Mouse (Mus musculus) stomach, embryonic 16.5 days (tissue): ENCODE data around the gene Dusp16. TPM values are rescaled to one million over a fixed set of nuclear protein-coding genes. Genes with fewer than 3 reads are reported as not detected.

Experiments used
- ATAC-seq: fragments of 200-750 bp; cut with Nextera tagmentation; 2 replicates; pipeline ENCODE4 v1.8.0; 2017; ENCODE audit warnings: moderate number of reproducible peaks, moderate TSS enrichment; ENCODE audit not compliant: insufficient read depth, low FRiP score
- H3K27ac ChIP-seq: fragments of 300-500 bp; sonication (generic); 2 replicates; pipeline ENCODE4 v1.5.1; 2014; ENCODE audit warnings: low read length
- H3K27me3 ChIP-seq: fragments of 300-500 bp; sonication (generic); 2 replicates; pipeline ENCODE4 v1.6.1; 2014; ENCODE audit warnings: low read length, control low read depth, mixed read lengths; ENCODE audit not compliant: control insufficient read depth, insufficient read depth
- H3K36me3 ChIP-seq: fragments of 300-500 bp; sonication (generic); 2 replicates; pipeline ENCODE4 v1.6.1; 2014; ENCODE audit warnings: low read length; ENCODE audit not compliant: control insufficient read depth, insufficient read depth
- H3K4me1 ChIP-seq: fragments of 300-500 bp; sonication (generic); 2 replicates; pipeline ENCODE4 v1.6.1; 2014; ENCODE audit warnings: low read length, control low read depth, mixed read lengths; ENCODE audit not compliant: control insufficient read depth, insufficient read depth
- H3K4me2 ChIP-seq: fragments of 300-500 bp; sonication (generic); 2 replicates; pipeline ENCODE4 v1.6.1; 2014; ENCODE audit warnings: low read depth, low read length, mixed read lengths
- H3K4me3 ChIP-seq: fragments of 300-500 bp; sonication (generic); replicated peaks from 2 replicates; pipeline ENCODE4 v1.5.1; 2014; ENCODE audit warnings: mild to moderate bottlenecking, low read length
- H3K9ac ChIP-seq: fragments of 300-500 bp; sonication (generic); 2 replicates; pipeline ENCODE4 v1.6.1; 2014; ENCODE audit warnings: low read length
- H3K9me3 ChIP-seq: fragments of 300-500 bp; sonication (generic); replicated peaks from 2 replicates; pipeline ENCODE4 v1.6.1; 2016; ENCODE audit warnings: low read length, control low read depth; ENCODE audit not compliant: control insufficient read depth
- WGBS: fragments of 180-500 bp; shearing (Covaris S2); extraction: QIAGEN DNeasy Blood & Tissue Kit; methylation state at CpG from one replicate; pipeline ENCODE4 v1.1.7; 2014; 5-methylcytosine and 5-hydroxymethylcytosine counted together
- polyA plus RNA-seq: library from polyadenylated mRNA; unstranded; fragments of >200 nt; fragmentation: Nextera tagmentation; extraction: Ambion mirVana; gene quantifications from 2 replicates; pipeline ENCODE4 v1.2.1, GENCODE M21; 2015

Gene Dusp16
- polyA plus RNA-seq, 1 experiment from 2014 or later, result 18.5 TPM

- H3K27ac ChIP-seq, result no peak overlapping the region
- no peaks in the 10 kb centered on the region for H3K36me3 ChIP-seq
- H3K4me3 ChIP-seq, result no peak overlapping the region
- H3K9ac ChIP-seq, result no peak overlapping the region
- 88% methylated on average over 10 of the region's 10 CpGs for WGBS
- peaks cover 10% of the 10 kb centered on the region; the same call in 1 of the 2 replicates for H3K4me1 ChIP-seq
- no peak for ATAC-seq
- no peaks in the 10 kb centered on the region for H3K27me3 ChIP-seq
- H3K4me2 ChIP-seq, result no peak overlapping the region
- no peaks in the 10 kb centered on the region for H3K9me3 ChIP-seq
These were observed 3.9 kb upstream of the Dusp16 start for GRCm38 (mm10) chr6:134796297-134796696.

DNA sequence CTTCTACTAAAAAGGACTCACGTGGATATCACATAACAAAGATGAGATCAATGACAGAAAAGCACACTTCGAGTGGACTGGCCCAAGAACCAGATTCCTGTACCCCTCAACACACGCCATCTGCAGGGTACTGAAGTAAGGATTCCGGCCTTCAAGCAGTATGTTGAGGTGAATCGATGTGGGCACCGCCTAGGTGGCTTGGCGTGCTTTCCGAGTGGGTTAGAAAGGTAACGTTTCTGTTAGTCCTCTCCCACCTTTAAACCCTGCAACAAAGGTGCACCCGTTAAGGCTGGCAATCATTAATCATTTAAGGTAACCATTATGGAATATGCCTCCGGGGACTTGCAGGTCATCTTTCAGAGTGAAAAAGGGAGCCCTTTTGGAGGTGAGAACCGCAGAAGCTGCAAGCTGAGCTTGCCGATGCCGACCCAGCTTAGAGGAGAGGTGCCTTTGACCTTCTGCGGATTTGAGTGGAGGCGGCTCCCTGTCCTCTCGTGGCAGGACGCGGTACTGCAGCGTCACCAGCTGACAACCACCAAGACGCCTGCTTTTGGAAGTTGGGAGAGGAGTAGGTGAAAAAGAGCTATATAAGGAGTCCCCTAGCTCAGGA lies 1.6 kb upstream of the Dusp16 start:
- Histone ChIP-seq H3K27ac (no peak overlapping the region), H3K9ac (peak overlapping the region; percentile 27), H3K4me1 (peaks cover 12% of the 10 kb centered on the region), H3K4me2 (peak overlapping the region; percentile 35), H3K27me3 (no peaks in the 10 kb centered on the region), H3K36me3 (no peaks in the 10 kb centered on the region), H3K4me3 (peak overlapping the region; percentile 12; the same call in 1 of the 2 replicates), H3K9me3 (no peaks in the 10 kb centered on the region)
- WGBS, result 17% methylated on average over 21 of the region's 21 CpGs
- ATAC-seq, result no peak

DNA sequence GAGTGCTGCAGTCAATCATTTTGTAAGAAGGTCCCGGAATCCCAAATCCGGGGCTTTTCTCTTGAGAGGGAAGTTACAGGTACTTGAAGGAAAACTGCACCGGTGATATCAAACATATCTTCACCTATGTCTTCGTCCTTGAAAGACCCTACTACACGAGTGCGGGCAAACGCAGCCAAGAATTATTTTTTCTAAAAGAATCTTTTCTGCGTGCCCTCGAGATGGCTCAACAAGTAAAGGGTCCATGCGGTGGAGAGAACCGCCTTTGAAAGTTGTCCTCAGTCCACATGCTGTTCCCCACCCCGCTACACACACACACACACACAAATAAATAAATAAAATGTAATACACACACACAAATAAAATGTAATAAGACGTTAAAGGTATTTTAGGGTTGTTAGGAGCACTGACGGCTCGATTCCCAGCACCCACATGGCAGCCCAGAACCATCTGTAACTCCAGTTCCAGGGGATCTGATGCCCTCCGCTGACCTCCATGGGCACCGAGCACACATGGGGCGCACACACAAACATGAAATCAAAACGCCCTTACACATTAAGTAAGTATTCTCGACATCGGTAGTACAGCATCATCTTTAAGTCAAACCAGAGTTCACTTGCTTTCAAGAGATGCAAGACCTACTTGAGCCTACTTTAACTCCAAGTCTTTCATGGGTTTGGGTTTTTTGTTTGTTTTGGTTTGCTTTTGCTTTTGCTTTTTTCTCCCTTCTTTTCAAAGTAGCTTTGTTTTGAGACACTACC lies 801 bp upstream of the Dusp16 start:
- Histone ChIP-seq H3K27ac (peak overlapping the region; percentile 77), H3K36me3 (no peaks in the 10 kb centered on the region), H3K4me3 (peak overlapping the region; percentile 78), H3K27me3 (no peaks in the 10 kb centered on the region), H3K9me3 (no peaks in the 10 kb centered on the region), H3K4me1 (peaks cover 13% of the 10 kb centered on the region), H3K4me2 (peak overlapping the region; percentile 68), H3K9ac (peak overlapping the region; percentile 91)
- ATAC-seq, result no peak
- 46% methylated on average over 21 of the region's 21 CpGs for WGBS

- Histone ChIP-seq H3K9me3 (no peaks in the 10 kb centered on the region), H3K4me2 (peak overlapping the region; percentile 77), H3K36me3 (peaks cover 3% of the 10 kb centered on the region; the same call in 1 of the 2 replicates), H3K27me3 (no peaks in the 10 kb centered on the region), H3K4me1 (peaks cover 13% of the 10 kb centered on the region), H3K9ac (peak overlapping the region; percentile 99), H3K4me3 (peak overlapping the region; percentile 78), H3K27ac (peak overlapping the region; percentile 98)
- ATAC-seq, result peak; percentile 38; the same call in 1 of the 2 replicates
- WGBS, result under 1% methylated on average over 46 of the region's 46 CpGs
These were observed 940 bp downstream of the Dusp16 start for GRCm38 (mm10) chr6:134791251-134792118.

DNA sequence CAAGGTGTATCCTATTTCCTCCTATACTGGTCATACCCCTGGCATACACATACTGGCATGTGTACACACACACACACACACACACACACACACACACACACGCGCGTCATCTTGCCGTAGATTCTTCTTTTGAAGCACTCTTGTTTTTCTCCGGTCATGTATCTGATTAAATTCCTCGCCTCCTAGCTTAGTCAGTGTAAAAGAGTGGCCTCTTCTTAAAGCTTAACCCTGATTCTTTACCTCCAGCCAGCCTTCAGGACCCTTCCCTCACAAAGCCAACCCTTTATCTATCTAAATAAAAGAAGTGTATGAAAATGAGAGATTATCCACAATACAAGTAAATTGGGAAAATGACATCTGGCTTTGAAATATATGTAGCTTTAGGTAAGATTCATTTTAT lies 3.3 kb downstream of the Dusp16 start:
- Histone ChIP-seq H3K27ac (no peak overlapping the region), H3K4me3 (no peak overlapping the region)
- 85% methylated on average over 6 of the region's 6 CpGs for WGBS

DNA sequence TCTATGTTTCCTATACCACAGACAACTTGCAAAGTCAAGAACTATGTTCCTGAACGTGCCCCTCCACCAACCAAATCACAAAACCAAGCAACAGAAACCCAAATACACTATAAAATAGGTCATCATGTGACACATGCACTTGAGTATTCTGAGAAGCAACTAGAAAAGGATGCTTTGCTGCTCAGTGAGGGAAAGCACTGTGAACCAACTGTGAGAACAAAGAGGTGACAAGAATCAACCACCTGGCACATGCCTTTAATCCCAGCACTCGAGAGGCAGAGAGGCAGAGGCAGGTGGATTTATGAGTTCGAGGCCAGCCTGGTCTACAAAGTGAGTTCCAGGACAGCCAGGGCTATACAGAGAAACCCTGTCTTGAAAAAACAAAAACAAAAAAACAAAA lies 6.0 kb downstream of the Dusp16 start:
- WGBS, result 65% methylated on average over 3 of the region's 3 CpGs
- Histone ChIP-seq H3K9me3 (no peaks in the 10 kb centered on the region), H3K4me1 (peaks cover 3% of the 10 kb centered on the region), H3K27me3 (no peaks in the 10 kb centered on the region), H3K27ac (no peak overlapping the region), H3K4me3 (no peak overlapping the region), H3K9ac (no peak overlapping the region), H3K4me2 (no peak overlapping the region), H3K36me3 (peaks cover 3% of the 10 kb centered on the region; the same call in 1 of the 2 replicates)
- no peak for ATAC-seq

More for the DNA sequence above, 3.3 kb downstream of the Dusp16 start:
- ATAC-seq, result no peak
- Histone ChIP-seq H3K36me3 (peaks cover 3% of the 10 kb centered on the region; the same call in 1 of the 2 replicates), H3K9ac (no peak overlapping the region), H3K9me3 (no peaks in the 10 kb centered on the region), H3K4me1 (peaks cover 12% of the 10 kb centered on the region), H3K4me2 (no peak overlapping the region), H3K27me3 (no peaks in the 10 kb centered on the region)

- H3K4me3 ChIP-seq, result no peak overlapping the region
- H3K27me3 ChIP-seq, result no peaks in the 10 kb centered on the region
- peaks cover 3% of the 10 kb centered on the region; the same call in 1 of the 2 replicates for H3K36me3 ChIP-seq
- no peak overlapping the region for H3K4me2 ChIP-seq
- no peak for ATAC-seq
- H3K9me3 ChIP-seq, result no peaks in the 10 kb centered on the region
- 87% methylated on average over 7 of the region's 7 CpGs for WGBS
- no peak overlapping the region for H3K27ac ChIP-seq
- no peak overlapping the region for H3K9ac ChIP-seq
- H3K4me1 ChIP-seq, result no peaks in the 10 kb centered on the region; the same call in 1 of the 2 replicates
These were observed 9.5 kb downstream of the Dusp16 start for GRCm38 (mm10) chr6:134782900-134783299.

- H3K9ac ChIP-seq, result no peak overlapping the region
- ATAC-seq, result no peak
These were observed 10.9 kb downstream of the Dusp16 start for GRCm38 (mm10) chr6:134781494-134781913.

More at GRCm38 (mm10) chr6:134781494-134781913, 10.9 kb downstream of the Dusp16 start:
- H3K36me3 ChIP-seq, result no peaks in the 10 kb centered on the region
- no peak overlapping the region for H3K27ac ChIP-seq
- no peak overlapping the region for H3K4me3 ChIP-seq
- 73% methylated on average over 7 of the region's 7 CpGs for WGBS
- H3K4me1 ChIP-seq, result no peaks in the 10 kb centered on the region; the same call in 1 of the 2 replicates
- no peaks in the 10 kb centered on the region for H3K27me3 ChIP-seq
- no peak overlapping the region for H3K4me2 ChIP-seq
- no peaks in the 10 kb centered on the region for H3K9me3 ChIP-seq
